Mouse (Mus musculus) CD4-positive, CD25-positive, alpha-beta regulatory T cell, adult 4 months (primary cell): ENCODE results near the gene Prelid1. TPM values are rescaled to one million over a fixed set of nuclear protein-coding genes. Genes with fewer than 3 reads are reported as not detected.

ENCODE experiments used
- ATAC-seq: one replicate; pipeline ENCODE4 v1.8.0; 2017
- polyA plus RNA-seq, 2 experiments: library from polyadenylated mRNA; unstranded; fragments of 100-300 nt; shearing (Covaris generic); gene quantifications; one replicate each; pipeline ENCODE4 v1.2.1; 2017

The Prelid1 gene
- polyA plus RNA-seq, 2 experiments from 2014 or later = 207 to 213 TPM

GRCm38 (mm10) chr13:55335701-55336100 is 15.4 kb downstream of the Prelid1 start:
- no peak for ATAC-seq

DNA sequence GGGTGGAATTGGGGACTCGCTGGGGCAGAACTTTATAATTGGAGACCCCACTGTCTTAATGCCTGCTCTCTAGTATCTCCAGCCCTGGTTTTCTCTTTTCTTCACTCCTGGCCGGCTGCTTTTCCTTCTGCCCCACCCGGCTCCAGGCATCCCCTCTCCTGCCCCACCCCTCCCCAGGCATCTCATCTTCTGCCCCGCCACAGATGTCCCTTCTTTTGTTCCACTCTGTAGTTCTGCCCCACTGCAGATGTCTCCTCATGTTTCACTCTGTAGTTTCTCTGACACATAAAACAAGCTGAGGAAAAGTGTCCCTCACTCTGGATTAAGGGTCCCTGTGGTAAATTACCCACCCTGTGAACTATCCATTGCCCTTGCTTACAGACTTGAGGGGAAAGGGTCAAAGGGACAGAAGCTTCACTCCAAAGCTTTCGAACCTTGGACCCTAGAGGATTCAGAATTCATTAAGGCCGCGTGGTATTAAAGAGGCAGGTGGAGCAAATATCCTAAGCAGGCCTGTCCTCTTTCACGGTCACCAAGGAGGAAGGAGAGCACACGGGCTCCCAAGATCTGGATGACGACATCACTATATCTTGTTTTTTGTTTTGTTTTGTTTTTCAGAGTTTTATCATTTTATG is 17.2 kb downstream of the Prelid1 start:
- ATAC-seq = no peak

DNA sequence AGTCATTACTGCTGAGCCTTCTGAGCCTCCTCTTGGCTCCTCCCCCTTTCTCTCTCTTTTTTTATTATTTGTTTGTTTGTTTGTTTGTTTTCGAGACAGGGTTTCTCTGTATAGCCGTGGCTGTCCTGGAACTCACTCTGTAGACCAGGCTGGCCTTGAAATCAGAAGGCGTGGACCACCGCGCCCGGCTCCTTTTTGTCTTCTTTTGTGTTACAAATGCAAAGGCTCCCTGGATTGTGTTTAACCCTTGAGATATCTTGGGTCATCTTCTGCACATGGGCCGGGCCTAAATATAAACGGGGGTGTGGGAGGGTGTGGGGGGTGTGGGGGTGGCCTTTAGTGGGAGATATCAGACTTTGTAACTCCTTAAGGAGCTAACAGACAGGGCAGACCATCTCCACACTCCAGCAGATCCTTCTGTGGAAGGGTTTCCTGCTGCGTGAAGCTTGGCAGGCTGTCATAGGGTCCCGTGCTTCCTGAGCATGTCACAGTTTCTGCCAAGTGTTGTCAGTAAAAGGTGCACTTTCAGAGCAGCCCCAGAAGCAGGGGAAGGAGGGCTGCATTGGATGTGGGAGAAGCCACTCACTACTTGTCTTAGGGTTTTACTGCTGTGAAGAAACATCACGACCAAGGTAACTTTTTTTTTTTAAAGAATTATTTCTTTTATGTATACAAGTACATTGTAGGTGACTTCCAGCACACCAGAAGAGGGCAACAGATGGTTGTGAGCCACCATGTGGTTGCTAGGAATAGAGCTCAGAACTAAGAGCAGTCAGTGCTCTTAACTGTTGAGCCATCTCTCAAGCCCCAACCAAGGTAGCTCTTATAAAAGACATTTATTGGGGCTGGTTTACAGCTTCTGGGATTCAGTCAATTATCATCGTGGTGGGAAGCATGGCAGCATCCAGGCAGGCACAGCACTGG is 18.1 kb downstream of the Prelid1 start:
- no peak for ATAC-seq

DNA sequence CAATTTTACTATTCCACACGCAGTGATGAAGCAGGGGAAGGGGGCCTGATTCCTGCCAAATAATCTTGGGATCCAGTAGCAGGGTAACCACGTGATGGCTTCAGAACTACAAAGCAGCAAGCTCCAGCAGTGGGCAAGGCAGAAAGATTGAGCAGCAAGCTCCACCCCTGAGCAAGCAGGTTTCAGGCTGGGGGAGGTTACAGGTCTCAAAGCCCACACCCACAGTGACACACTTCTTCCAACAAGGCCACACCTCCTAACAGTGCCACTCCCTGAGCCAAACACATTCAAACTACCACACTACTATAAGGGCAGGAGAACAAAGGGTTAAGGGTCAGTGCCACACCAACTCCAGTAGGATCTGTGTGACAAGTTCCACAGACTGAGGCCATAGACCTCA is 19.0 kb downstream of the Prelid1 start:
- peak; percentile 58 for ATAC-seq

GRCm38 (mm10) chr13:55342469-55342868 is 22.2 kb downstream of the Prelid1 start:
- ATAC-seq = no peak

- no peak for ATAC-seq
Measured at GRCm38 (mm10) chr13:55344286-55344685, 24.0 kb downstream of the Prelid1 start.

DNA sequence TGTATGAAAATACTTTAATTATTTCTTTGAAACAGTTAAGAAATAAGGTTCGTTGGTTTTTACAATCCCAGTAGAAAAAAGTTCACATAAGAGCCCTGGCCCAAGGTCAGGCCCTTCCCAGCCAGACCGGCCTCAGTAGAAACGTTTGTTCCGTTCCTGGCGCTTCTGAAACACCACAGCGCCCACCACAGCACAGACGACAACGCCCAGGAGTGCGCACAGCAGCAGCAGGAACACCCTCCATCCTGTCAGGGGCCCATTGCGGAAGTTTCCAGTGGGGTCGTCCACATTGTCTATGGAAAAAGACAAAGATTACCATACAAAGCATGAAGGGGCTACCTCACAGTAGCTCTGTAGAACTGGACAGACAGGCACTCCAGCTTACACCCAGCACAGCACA is 26.4 kb downstream of the Prelid1 start:
- ATAC-seq = no peak

DNA sequence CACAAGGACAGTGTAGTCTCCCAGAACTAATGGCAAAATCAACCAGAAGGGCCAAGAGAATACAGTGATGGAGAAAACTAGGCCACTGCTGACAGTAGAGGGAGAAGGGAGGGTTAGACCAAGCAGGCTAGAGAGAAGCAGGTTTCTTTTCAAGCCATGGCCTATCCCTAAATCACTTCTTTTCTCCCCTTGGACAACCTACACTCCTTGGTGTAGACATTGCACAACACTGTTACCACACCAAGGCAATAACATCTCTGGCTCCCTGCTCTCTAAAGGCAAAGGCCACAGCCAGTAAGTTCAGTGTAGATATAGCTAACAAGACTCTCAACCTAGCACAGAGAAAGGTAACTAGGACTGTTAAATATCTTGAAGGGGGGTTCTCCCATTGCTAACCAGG is 40.8 kb downstream of the Prelid1 start:
- no peak for ATAC-seq

DNA sequence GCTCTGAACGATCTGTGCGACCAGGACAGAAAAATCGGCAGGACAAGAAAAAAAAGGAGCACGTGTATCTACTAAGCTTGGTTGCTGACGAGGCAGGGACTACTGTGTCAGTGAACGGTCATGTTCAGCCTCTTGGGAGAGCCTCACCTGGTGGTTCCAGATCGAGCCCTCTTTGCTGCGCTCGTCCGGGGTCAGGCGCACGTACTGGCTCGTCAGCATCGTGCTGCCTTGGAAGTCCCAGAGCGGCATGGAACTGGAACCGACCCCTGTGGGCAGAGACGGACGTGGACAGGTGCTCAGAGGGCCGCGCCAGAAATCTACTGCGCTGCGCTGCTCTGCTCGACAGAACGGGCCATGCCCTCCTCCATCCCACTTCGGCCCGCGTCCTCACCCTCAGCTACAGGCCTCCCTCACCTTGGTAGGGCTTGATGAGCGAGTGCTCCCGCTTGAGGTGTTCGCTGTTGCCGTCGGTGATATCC is 41.7 kb downstream of the Prelid1 start:
- peak; percentile 21 for ATAC-seq

GRCm38 (mm10) chr13:55362453-55363060 is 42.3 kb downstream of the Prelid1 start, which contains the start of gene Lman2:
Gene Lman2, minus strand, starts transcription at chr13:55362783.
- peak; percentile 98 for ATAC-seq

DNA sequence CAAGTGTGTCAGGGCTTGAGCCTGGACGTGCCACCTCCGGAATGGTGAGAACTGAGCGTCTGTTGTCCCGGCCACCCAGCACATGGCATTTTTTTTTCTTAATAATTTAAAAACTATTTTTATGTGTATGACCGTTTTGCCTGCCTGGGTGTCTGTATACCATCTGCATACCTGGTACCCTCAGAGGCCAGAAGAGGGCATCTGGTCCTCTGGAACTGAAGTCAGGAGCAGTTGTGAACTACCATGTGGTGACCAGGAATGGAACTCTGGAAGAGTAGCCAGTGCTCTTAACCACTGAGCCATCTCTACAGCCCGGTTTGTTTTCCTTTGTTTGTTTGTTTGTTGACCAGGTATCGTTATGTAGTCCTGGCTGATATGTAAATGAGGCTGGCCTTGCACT is 48.1 kb downstream of the Prelid1 start:
- ATAC-seq = no peak

DNA sequence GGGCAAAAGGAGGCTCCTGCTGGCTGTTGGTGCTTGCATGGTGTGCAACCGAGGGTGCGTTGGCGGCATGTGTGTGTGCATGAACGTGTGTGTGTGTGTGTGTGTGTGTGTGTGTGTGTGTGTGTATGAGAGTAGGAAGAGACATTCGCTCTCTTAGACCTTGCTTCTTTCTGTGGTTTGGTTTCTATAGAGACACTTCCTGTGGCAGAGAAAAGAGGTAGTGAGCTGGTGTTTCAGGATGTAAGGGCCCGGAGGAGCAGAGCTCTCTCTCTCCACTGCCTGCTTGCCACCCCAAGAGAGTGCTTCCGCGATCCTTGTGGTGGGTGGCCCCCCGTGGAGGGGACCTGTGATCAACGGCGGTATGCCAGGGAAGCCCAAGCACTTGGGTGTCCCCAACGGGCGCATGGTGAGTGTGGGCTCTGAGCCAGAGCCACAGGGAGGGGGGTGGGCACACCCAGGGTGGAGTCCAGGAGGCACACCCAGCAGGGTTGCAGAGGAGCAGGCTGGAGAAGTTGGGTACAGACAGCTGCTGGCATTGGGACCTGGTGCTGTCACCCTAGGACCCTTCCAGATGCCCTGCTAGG is 49.3 kb downstream of the Prelid1 start, which contains the start of gene Rgs14:
Rgs14 (plus strand) TSS at position 202 of the 584 bp plus-strand sequence.
- peak; percentile 98 for ATAC-seq

- ATAC-seq = no peak
Measured at GRCm38 (mm10) chr13:55370234-55370633, 49.9 kb downstream of the Prelid1 start.

DNA sequence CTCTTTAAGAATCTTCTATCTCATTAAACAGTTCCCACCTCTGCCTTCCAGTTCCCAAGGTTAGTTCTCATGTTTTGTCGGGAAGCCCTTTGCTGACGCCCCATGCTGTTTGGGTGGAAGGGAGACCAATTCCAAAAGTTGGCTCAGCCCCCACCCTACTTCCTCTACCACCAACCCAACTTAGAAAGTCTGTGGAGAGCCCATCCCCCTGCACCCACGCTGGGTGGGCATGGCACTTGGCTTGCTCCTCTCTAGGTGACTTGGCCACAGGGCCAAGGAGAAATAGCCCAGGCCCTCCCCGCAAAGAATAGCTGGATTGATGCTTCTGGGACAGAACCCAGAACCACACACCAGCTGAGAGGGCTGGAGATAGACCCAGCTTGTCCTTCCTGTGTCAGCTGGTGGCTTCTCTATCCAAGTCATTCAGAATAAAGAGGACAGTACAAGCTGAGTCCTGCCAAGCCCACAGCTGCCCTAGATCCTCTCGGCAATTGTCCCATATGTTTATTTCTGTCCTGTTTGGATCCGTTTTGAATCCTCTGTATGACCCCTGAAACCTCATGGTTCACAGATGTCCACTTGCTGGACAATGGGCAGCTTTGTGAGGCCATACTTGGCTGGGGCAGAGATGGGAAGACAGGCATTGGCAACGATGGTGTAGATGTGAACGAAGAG is 50.8 kb downstream of the Prelid1 start:
- ATAC-seq = no peak

DNA sequence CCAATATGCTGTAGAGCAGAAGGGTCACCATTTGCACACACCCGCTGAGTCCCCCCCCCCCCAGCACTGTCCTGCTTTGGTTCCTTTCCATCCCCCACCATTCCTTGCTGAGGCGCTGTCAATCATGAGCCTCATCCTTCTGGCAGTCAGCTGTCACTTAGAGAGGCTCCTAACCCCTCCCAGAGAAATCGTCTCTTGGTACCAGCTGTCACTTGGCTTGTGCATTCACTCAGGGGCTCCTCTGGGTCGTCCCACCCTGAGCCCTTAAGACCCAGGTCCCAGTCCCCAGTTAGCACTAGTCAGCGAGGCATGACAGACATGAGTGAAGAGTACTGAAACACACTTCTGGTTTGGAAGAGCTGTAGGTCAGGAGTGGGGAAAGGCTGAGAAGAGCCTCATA is 51.4 kb downstream of the Prelid1 start:
- ATAC-seq = no peak

GRCm38 (mm10) chr13:55374206-55374924 is 54.1 kb downstream of the Prelid1 start:
- ATAC-seq = no peak

Other genes starting within 250 kb of the Prelid1 start
- gene Uimc1, start 220.2 kb upstream of the Prelid1 start, polyA plus RNA-seq = 100 to 1,000 TPM in 1 of 2 experiments, 10 to 100 TPM in 1; 90.1 to 100 TPM
- gene Zfp346, start 215.2 kb upstream of the Prelid1 start, polyA plus RNA-seq = 10 to 100 TPM; 16.3 to 20.1 TPM
- gene Gm17617, start 187.0 kb upstream of the Prelid1 start, polyA plus RNA-seq = not detected
- not detected for gene Fgfr4, start 167.9 kb upstream of the Prelid1 start, polyA plus RNA-seq
- gene Nsd1, start 110.7 kb upstream of the Prelid1 start, polyA plus RNA-seq = 10 to 100 TPM; 63.0 to 64.6 TPM
- 10 to 100 TPM in 1 of 2 experiments, 1 to 10 TPM in 1; 7.1 to 14.0 TPM for gene Rab24, start 1.4 kb downstream of the Prelid1 start, polyA plus RNA-seq
- 1 to 10 TPM; 3.4 to 6.1 TPM for gene Mxd3, start 9.3 kb downstream of the Prelid1 start, polyA plus RNA-seq
- 10 to 100 TPM; 59.0 to 66.4 TPM for gene Lman2, start 42.3 kb downstream of the Prelid1 start, polyA plus RNA-seq
- gene Rgs14, start 49.2 kb downstream of the Prelid1 start, polyA plus RNA-seq = 10 to 100 TPM; 71.0 to 88.5 TPM
- not detected for gene Slc34a1, start 77.7 kb downstream of the Prelid1 start, polyA plus RNA-seq
- gene Pfn3, start 94.7 kb downstream of the Prelid1 start, polyA plus RNA-seq = not detected
- gene F12, start 106.3 kb downstream of the Prelid1 start, polyA plus RNA-seq = not detected
- 10 to 100 TPM; 26.4 to 36.7 TPM for gene Grk6, start 124.6 kb downstream of the Prelid1 start, polyA plus RNA-seq
- not detected for gene Prr7, start 143.8 kb downstream of the Prelid1 start, polyA plus RNA-seq
- not detected for gene Dbn1, start 167.6 kb downstream of the Prelid1 start, polyA plus RNA-seq
- 10 to 100 TPM in 1 of 2 experiments, 1 to 10 TPM in 1; 6.3 to 14.6 TPM for gene Pdlim7, start 193.2 kb downstream of the Prelid1 start, polyA plus RNA-seq
- 1 to 10 TPM in 1 of 2 experiments, under 1 TPM in 1; 0.35 to 1.0 TPM for gene Dok3, start 208.8 kb downstream of the Prelid1 start, polyA plus RNA-seq
- 10 to 100 TPM; 55.8 to 74.2 TPM for gene Ddx41, start 216.2 kb downstream of the Prelid1 start, polyA plus RNA-seq